Mouse (Mus musculus): ENCODE results near the gene Cfap298.

- TF ChIP-seq CTCF (IDR thresholded peaks at IDR 0.05; ENCODE audit: insufficient read depth, low read length) (no peak), POLR2A (IDR thresholded peaks at IDR 0.05; ENCODE audit: borderline replicate concordance, extremely low read depth, low read depth, low read length) (no peak)
Measured at GRCm38 (mm10) chr16:90892081-90892480, 42.8 kb downstream of the Cfap298 start.
